Mouse (Mus musculus): ENCODE measurements at regions not wholly inside any gene's neighbourhood (a gene's known extent, or its start where the extent isn't known, plus 50 kb on each side); places are given as distances from the start of the nearest gene placed in this dataset.

GRCm38 (mm10) chr12:69428108-69428507 is 55.9 kb upstream of the Gm9887 start:
- no peak for DNase-seq
- TF ChIP-seq POLR2A (IDR thresholded peaks at IDR 0.05; ENCODE audit: borderline replicate concordance, extremely low read depth, low read depth, low read length) (no peak), CTCF (IDR thresholded peaks at IDR 0.05; ENCODE audit: insufficient read depth, low read length) (no peak)
- Histone ChIP-seq H3K4me1 (ENCODE audit: control insufficient read depth, insufficient read depth, low read length) (0 out of 2 replicates have a peak, but pooled peaks cover 4% of the 10 kb centered on the region), H3K4me3 (replicated peaks; ENCODE audit: extremely low read depth, low read depth, low read length) (no peak overlapping the region)
- WGBS: 90% methylated on average over 6 of the region's 6 CpGs

DNA sequence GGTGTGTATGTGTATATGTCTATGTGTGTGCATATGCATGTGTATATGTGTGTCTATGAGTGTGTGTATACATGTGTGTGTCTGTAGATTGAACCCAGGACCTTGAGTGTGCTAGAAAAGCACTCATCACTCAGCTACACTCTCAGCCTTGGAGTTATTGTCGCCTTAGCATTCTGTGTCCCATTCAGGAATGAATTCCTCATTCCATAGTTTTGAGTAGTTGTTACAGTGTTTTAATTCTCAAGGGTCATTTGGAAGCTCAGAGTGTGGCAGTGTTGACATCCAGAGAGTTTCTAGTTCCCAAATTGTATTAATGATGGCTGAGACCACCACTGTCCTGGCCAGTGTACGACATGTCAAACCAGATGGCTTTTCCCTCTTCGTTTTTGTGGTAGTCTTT is 53.4 kb upstream of the Gm9887 start:
- Histone ChIP-seq H3K4me1 (ENCODE audit: control insufficient read depth, insufficient read depth, low read length) (0 out of 2 replicates have a peak, but pooled peaks cover 5% of the 10 kb centered on the region), H3K4me3 (replicated peaks; ENCODE audit: extremely low read depth, low read depth, low read length) (no peak overlapping the region)
- WGBS: 68% methylated on average over 3 of the region's 3 CpGs
- TF ChIP-seq POLR2A (IDR thresholded peaks at IDR 0.05; ENCODE audit: borderline replicate concordance, extremely low read depth, low read depth, low read length) (no peak), CTCF (IDR thresholded peaks at IDR 0.05; ENCODE audit: insufficient read depth, low read length) (no peak)
- DNase-seq: no peak

GRCm38 (mm10) chr12:69424971-69425370 is 52.7 kb upstream of the Gm9887 start:
- no peak for DNase-seq
- no peak overlapping the region for H3K4me3 ChIP-seq (replicated peaks; ENCODE audit: extremely low read depth, low read depth, low read length)
- no peak for TF ChIP-seq POLR2A (IDR thresholded peaks at IDR 0.05; ENCODE audit: borderline replicate concordance, extremely low read depth, low read depth, low read length)
- no peak for TF ChIP-seq CTCF (IDR thresholded peaks at IDR 0.05; ENCODE audit: insufficient read depth, low read length)
- WGBS: 57% methylated on average over 14 of the region's 14 CpGs
- H3K4me1 ChIP-seq (ENCODE audit: control insufficient read depth, insufficient read depth, low read length): 0 out of 2 replicates have a peak, but pooled peaks cover 5% of the 10 kb centered on the region
